Mouse (Mus musculus): ENCODE measurements at regions not wholly inside any gene's neighbourhood (a gene's known extent, or its start where the extent isn't known, plus 50 kb on each side); places are given as distances from the start of the nearest gene placed in this dataset.
A peak's percentile ranks its signal among the peaks of the same experiment; 100 is the strongest.

DNA sequence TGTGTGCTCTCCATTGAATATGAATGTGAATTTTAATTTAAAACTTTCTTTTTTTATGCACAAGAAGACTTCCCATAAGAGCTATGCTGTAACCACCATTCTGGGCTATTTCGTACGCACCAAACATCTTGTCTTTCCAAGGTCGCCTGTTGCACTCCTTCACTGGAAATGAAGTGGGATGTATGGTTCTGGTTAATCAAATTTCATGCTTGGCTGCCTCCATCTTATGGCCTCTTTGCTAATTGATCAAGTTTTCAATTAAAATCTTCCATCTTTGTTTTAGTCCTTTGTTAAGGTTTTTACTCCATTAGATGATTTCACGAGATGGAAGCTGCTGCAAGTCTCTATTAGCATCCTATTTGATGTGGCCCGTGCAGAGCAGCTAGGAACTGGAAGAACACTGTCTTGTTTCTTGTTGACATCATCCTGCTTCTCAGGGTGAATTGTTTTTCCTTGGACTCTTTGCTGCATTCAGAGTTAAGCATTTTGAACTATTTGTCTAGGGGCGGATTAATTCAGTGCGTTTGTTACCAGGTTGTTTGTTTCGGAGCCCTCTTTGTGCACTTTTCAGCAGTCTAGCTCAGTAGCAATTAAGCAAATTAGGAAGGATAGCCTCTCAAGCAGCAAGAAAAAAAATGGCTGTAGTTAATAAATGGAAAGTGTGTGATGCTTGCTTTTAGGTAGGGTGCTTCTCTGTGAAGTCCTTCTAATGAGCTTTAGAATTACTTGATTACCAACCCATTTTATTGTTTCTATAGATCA lies 147.4 kb upstream of the Alcam start:
- no peak for DNase-seq (ENCODE audit: low read depth, low spot score)

DNA sequence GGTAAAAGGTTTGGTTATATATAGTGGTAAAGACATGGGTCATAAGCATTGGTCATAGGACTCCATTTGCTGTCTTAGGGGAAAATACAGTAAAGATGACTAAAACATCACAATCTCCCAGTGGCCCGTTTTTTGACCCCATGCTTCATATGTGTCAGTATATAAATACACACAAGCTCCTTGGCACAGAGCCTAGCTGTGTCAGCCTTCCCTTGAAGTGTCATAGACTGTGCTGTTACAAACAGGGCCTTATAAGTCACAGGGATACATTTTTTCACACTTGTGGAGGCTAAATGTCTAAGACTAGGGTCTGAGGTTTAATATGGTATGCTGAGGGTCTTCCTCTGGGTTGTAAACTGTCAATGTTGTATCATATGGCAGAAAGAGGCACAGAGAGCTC lies 144.4 kb upstream of the Alcam start:
- peak; percentile 39 for DNase-seq (ENCODE audit: low read depth, low spot score)

DNA sequence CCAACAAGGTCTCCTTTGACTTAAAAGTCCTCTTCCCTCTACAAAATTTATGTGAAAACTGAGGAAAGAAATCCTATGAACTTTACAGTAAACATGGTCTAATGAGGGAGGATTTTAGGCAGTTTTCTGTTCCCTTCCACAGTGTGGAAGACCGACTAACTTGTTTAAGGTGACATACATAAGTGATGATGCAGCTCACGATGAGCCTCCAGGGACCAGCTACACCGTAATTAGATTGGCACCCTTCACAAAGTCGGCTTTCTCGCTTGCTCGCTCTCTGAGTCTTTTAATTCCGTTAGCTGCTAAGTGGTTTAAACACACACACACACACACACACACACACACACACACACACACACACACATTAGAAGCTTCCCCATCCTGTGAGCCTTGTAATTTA lies 143.3 kb upstream of the Alcam start:
- DNase-seq (ENCODE audit: low read depth, low spot score) = no peak

DNA sequence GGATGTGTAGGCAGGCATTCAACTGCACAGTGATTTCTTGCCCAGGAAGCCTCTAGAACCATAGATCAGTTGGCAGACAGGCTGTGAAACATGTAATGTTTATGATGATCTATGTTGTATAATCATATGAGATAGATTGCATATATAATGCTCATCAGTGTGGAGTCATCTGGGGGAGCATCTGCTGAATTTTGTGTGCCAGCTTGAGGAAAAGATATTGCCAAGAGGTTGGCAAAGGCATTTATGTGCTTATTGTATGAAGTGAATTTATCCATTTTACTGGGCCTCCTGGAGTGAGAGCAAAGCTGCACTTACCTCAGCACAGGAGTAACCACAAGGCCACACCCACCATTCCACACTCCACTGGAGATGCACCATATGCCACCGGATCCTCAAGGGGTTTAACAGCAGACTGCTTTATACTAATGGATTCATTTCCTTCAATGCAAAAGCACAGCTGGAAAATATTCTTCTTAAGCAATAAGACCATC lies 134.5 kb upstream of the Alcam start:
- DNase-seq (ENCODE audit: low read depth, low spot score) = no peak

DNA sequence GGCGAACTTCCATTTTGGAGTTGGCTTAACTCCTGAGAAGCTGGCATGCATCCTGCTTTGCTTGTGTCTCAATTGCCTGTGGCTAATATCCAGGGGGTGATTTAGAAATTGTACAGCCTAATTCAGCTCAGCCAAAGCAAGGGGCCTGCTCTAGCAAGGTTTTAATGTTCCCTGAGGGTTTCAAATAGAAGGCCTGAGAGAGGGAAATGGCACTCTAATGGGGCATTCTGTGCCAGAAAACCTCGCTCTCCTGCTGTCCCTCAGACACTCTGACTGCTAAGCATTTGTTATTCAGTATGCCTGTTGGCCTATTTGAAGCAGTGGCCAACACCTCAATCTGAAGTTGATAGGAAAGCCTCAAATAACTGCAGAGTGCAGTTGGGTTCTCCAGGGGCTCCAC lies 115.2 kb upstream of the Alcam start:
- DNase-seq (ENCODE audit: low read depth, low spot score) = no peak

DNA sequence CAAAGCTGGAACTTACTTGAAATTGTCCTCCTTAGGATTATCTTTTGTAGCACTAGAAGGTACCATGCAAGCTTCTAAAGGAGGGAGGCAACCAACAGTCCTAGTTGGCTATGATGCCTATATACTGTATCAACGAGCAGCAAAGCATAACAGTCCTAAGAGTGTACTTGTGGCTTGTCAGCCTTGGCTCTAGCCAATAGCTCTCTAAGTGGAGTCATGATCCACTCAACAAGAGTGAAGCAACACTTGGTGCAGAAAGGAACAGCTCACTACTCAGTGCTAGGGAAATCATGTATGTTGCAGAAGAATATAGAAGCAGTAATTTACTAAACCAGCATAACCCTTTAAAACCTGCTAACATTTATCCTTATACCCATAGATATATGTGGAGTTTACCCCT lies 82.4 kb upstream of the Alcam start:
- DNase-seq (ENCODE audit: low read depth, low spot score) = no peak

DNA sequence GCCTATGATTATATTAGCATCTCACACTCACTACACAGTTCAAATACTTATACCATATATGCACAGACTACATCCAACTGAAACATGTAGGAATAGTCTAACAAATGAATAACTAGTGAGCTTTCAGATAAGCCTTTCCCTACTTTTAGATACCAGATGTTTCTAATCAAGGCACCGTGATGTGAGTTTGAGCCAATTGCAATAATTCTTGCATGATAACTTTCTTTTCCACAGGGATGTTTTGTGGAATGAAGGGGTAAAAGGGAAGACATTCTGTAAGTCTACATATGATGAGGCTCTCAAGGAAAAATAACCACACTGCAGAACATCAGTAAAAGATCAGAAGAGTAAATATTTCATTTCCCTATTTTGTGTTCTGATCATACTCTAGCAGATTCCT lies 80.7 kb upstream of the Alcam start:
- DNase-seq (ENCODE audit: low read depth, low spot score) = peak; percentile 23

DNA sequence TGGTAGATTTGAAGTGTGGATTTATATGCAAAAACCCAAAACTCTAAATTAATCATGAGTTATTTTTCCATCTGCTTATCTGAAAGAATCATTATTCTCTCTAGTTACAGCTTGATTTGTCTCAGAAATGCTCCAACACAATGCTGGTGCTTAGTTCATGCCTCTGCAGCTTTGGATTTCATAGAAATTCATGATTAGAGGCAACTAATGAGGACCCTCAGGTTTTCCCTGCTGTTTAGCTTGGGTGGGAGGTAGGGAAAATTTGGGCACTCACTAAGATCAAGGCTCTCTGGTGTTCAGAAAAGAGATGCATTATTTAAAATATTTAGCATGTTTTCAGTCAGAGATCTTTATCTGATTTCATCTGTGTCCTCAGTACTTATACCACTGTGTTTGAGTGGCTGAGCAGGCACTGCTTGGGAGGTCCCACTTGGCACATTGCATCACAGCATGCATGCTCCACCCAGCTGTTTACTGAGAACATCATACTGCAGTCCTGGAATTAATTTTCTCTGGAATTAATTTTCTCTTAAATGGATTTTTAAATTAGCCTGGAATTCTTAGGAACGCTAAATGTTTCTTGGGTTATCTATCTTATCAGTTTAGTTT lies 78.7 kb upstream of the Alcam start:
- no peak for DNase-seq (ENCODE audit: low read depth, low spot score)

DNA sequence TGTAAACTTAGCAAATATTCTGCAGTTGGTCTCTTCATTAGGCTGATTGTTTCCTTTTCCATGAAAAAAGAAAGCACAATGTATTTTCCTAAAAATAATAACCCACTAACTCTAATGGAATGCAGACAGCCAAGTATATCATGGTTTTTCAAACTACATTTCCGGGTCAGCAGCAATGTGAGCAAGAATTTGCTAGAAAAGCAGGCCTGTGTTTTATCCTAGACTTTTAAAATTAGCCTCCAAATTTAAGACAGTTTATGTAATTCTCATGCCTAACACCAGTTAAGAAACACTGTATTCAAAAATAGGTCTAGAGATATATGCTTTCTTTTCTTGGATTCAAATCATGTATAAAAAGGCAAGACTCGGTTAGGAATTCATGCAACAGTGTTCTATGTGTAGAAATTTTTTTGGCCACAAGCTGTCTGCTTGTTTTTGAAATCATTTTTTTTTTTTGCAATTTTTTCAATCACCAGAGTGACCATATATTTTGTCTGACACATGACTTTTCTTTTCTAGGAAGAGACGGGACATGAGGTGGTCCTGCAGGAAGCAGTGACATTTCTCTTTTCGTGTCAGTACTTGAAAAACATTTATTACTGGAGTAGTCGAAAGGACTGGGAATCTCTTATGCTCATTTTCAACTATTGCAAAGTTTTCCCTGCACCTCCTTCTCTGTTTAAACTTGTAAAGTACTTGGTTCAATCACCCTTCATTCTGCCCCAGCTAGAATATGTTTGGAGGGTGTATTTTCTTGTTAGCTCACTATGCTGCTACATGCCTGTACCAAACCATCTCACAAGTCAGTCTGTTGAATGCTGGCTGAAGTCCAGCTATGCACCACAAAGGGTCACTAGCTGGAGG lies 59.9 kb upstream of the Alcam start:
- peak; percentile 25 for DNase-seq (ENCODE audit: low read depth, low spot score)

DNA sequence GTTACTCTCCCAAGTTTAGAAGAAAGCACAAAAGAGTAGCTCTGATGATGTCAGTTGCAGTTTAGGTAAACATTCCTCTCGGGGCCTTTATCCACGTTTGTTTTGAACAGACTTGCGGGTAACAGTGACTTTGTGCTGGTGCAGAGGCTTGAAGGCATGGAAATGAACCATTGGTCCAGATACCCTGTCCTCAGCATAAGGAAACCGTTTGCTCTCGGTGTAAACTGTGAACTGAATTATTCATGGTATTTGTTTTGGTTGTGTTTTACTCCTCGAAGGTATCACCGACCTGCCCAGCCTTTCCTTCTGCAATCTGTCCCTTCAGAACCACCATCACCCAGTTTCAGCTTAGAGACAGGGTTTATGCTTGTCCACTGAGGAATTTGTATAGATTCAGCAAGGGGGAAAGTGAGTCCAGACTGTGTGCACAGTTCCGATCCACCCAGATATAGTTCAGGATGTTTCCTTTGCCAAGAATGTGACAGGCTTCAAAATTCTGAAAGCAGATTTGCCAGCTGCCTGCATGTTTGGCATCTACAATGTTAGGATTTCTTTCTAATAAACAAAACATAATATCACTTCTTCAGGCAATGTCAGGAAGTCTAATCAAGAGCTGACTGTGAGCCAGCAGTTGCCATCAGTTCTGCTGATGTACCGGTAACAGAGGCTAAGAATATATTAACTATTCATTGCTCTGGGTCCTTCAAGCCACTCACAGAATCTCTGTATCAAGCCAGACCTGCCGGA lies 54.9 kb upstream of the Alcam start:
- DNase-seq (ENCODE audit: low read depth, low spot score) = no peak
